Mouse (Mus musculus): ENCODE measurements around the gene Pom121l2.

The Pom121l2 gene

GRCm38 (mm10) chr13:21994896-21995295 is 13.9 kb downstream of the Pom121l2 start:
- no peak for DNase-seq

- peak in 1 of 2 experiments; percentile 28 for DNase-seq
Measured at GRCm38 (mm10) chr13:21995331-21995914, 14.4 kb downstream of the Pom121l2 start.

GRCm38 (mm10) chr13:21996101-21996839 is 15.3 kb downstream of the Pom121l2 start:
- no peak for DNase-seq

GRCm38 (mm10) chr13:21996840-21997185 is 15.8 kb downstream of the Pom121l2 start:
- DNase-seq = no peak

GRCm38 (mm10) chr13:21997201-21997820 is 16.3 kb downstream of the Pom121l2 start:
- no peak for DNase-seq

GRCm38 (mm10) chr13:21997821-21998220 is 16.8 kb downstream of the Pom121l2 start:
- DNase-seq = no peak

GRCm38 (mm10) chr13:21998412-21998811 is 17.4 kb downstream of the Pom121l2 start:
- DNase-seq = no peak

- DNase-seq = no peak
Measured at GRCm38 (mm10) chr13:21999147-21999546, 18.2 kb downstream of the Pom121l2 start.

GRCm38 (mm10) chr13:22001346-22001745 is 20.4 kb downstream of the Pom121l2 start:
- no peak for DNase-seq

- DNase-seq = no peak
Measured at GRCm38 (mm10) chr13:22001823-22002222, 20.8 kb downstream of the Pom121l2 start.

GRCm38 (mm10) chr13:22005605-22006333 is 24.8 kb downstream of the Pom121l2 start:
- DNase-seq = peak; percentile 11 to 55

GRCm38 (mm10) chr13:22006334-22007120 is 25.5 kb downstream of the Pom121l2 start:
- peak; percentile 34 to 59 for DNase-seq

- no peak for DNase-seq
Measured at GRCm38 (mm10) chr13:22007121-22007510, 26.1 kb downstream of the Pom121l2 start.

- DNase-seq = no peak
Measured at GRCm38 (mm10) chr13:22007872-22008271, 26.9 kb downstream of the Pom121l2 start.

- no peak for DNase-seq
Measured at GRCm38 (mm10) chr13:22008707-22009106, 27.7 kb downstream of the Pom121l2 start.

- no peak for DNase-seq
Measured at GRCm38 (mm10) chr13:22009642-22010041, 28.6 kb downstream of the Pom121l2 start, which contains the start of gene Prss16. TSS of gene Prss16 (minus strand) at chr13:22009742.

GRCm38 (mm10) chr13:22013716-22014115 is 32.7 kb downstream of the Pom121l2 start:
- DNase-seq = no peak

- DNase-seq = no peak
Measured at GRCm38 (mm10) chr13:22014411-22014845, 33.4 kb downstream of the Pom121l2 start.

GRCm38 (mm10) chr13:22015479-22016450 is 34.8 kb downstream of the Pom121l2 start:
- peak; percentile 65 to 76 for DNase-seq

- DNase-seq = peak in 1 of 2 experiments; percentile 32
Measured at GRCm38 (mm10) chr13:22019934-22020835, 39.2 kb downstream of the Pom121l2 start.
